Mouse (Mus musculus) intestine, postnatal 0 days (tissue): ENCODE measurements around the gene Swi5. TPM values are rescaled to one million over a fixed set of nuclear protein-coding genes. Genes with fewer than 3 reads are reported as not detected.

Experiments used
- ATAC-seq: fragments of 200-750 bp; cut with Nextera tagmentation; 2 replicates; pipeline ENCODE4 v1.8.0; 2017; ENCODE audit warnings: mild to moderate bottlenecking, moderate TSS enrichment, moderate library complexity
- H3K27ac ChIP-seq: fragments of 300-500 bp; sonication (generic); 2 replicates; pipeline ENCODE4 v1.5.1; 2014; ENCODE audit warnings: mild to moderate bottlenecking, low read depth, low read length, moderate library complexity
- H3K27me3 ChIP-seq: fragments of 300-500 bp; sonication (generic); replicated peaks from 2 replicates; pipeline ENCODE4 v1.6.1; 2014; ENCODE audit warnings: low read length, mixed read lengths; ENCODE audit not compliant: control insufficient read depth, insufficient read depth
- H3K36me3 ChIP-seq: fragments of 300-500 bp; sonication (generic); 2 replicates; pipeline ENCODE4 v1.6.1; 2014; ENCODE audit warnings: mild to moderate bottlenecking, moderate library complexity; ENCODE audit not compliant: control insufficient read depth, insufficient read depth
- H3K4me1 ChIP-seq: fragments of 300-500 bp; sonication (generic); replicated peaks from 2 replicates; pipeline ENCODE4 v1.6.1; 2014; ENCODE audit warnings: antibody characterized with exemption, low read length, mixed read lengths; ENCODE audit not compliant: control insufficient read depth, insufficient read depth
- H3K4me2 ChIP-seq: fragments of 300-500 bp; sonication (generic); replicated peaks from 2 replicates; pipeline ENCODE4 v1.6.1; 2014; ENCODE audit warnings: low read depth, mild to moderate bottlenecking, moderate library complexity
- H3K4me3 ChIP-seq: fragments of 300-500 bp; sonication (generic); 2 replicates; pipeline ENCODE4 v1.5.1; 2014; ENCODE audit warnings: low read depth, low read length
- H3K9ac ChIP-seq: fragments of 300-500 bp; sonication (generic); 2 replicates; pipeline ENCODE4 v1.6.1; 2014; ENCODE audit warnings: mild to moderate bottlenecking, low read depth, low read length
- H3K9me3 ChIP-seq: fragments of 300-500 bp; sonication (generic); 2 replicates; pipeline ENCODE4 v1.6.1; 2016; ENCODE audit warnings: mixed run types; ENCODE audit not compliant: control insufficient read depth
- CTCF ChIP-seq: sonication (generic); IDR thresholded peaks from 2 replicates; pipeline ENCODE4 v1.5.1; 2016; ENCODE audit warnings: low read depth, mild to moderate bottlenecking, control low read depth, antibody characterized with exemption, moderate library complexity
- WGBS: fragments of 180-500 bp; shearing (Covaris S2); extraction: QIAGEN DNeasy Blood & Tissue Kit; methylation state at CpG from one replicate; pipeline ENCODE4 v1.1.7; 2014; 5-methylcytosine and 5-hydroxymethylcytosine counted together
- microRNA-seq: library from miRNA; unstranded; fragments of <30 nt; microRNA quantifications from one replicate; pipeline ENCODE4, GENCODE M21; 2016
- polyA plus RNA-seq: library from polyadenylated mRNA; unstranded; fragments of >200 nt; fragmentation: Nextera tagmentation; extraction: Ambion mirVana; gene quantifications from 2 replicates; pipeline ENCODE4 v1.2.1, GENCODE M21; 2015

Swi5 gene
- polyA plus RNA-seq, 1 experiment from 2014 or later = 271 TPM

DNA sequence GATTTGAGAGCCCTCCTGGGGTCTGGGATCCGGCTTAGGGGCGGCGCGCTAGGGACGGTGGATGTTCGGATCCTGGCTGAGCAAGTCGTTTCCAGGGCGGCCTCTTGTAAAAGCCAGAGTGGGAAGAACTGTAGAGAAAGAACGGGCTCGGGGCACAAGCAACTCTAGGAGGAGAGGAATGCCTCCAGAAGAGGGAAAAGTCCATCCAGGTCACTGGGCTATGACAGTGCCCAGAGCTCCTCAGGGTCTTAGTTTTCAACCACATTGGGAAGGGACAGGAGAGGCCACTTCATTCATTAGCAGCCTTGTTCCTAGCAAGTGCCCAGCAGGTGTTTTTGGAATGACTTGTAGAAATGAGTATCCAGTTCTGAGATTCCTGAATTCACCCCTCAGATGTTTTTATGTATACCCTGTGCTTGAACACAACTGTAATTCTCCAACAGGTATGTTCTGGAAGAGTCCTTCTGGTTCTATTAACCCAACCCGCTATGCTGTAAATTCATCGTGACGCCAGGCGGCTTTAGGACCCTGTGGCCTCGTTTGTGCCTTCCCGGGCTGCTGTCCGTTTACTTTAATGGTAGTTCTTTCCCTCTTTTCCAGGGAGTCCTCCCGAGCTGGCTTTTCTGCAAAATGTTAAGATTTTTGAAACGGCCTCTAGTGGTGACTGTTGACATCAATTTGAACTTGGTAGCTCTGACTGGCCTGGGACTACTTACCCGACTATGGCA, 51.0 kb downstream of the Swi5 start:
- peak; percentile 64 for TF ChIP-seq CTCF

DNA sequence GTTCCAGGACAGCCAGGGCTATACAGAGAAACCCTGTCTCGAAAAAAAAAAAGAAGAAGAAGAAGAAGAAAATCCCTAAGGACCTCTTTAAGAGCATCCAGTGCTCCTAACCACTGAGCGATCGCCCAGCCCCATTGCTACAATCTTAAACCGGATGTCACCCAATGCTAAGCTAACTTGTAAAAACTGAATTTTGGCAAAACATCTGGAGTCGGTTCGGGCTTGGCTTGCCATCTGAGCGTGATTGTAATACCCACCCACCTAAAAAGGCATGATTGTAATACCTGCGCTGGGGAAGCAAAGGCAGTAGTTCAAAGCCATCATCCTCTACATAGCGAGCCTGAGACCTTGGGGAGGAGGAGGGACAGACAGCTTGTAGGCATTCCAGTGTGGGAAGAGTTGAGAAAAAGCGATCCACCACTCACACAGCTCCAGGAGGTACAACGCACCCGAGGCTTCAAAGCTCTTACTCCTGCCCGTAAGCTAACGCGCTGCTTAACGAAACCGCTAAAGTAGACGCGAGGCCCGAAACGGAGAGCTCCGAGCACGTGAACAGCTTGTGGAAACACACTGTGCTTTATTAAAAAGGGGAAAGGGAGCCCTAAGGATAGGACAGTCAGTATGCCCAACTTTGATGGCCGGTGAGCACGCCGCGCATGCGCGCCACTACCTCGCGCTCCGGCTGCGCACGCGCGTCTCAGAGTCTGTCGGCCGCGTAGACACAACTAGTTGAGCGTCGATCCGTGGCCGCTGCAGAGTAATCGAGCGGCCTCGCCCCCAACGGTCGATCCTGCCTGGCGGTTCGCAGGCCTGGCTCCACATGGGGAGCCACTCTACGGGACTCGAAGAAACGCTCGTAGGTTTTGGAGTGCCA, 51.8 kb downstream of the Swi5 start, which contains the start of gene Pomt1:
Gene Pomt1 (plus strand): TSS at position 705 of the 874 bp plus-strand sequence.
- Histone ChIP-seq H3K4me2 (peak within 1 kb of the TSS; percentile 89), H3K9ac (peak within 1 kb of the TSS; percentile 71), H3K27ac (peak within 1 kb of the TSS; percentile 60), H3K4me3 (peak within 1 kb of the TSS; percentile 70), H3K36me3 (peaks cover 36% of the 10 kb centered on the region), H3K9me3 (no peaks in the 10 kb centered on the region), H3K27me3 (no peaks in the 10 kb centered on the region), H3K4me1 (0 out of 2 replicates have a peak, but pooled peaks cover 3% of the 10 kb centered on the region)
- ATAC-seq = peak; percentile 81
- no peak; the same call in 1 of the 2 replicates for TF ChIP-seq CTCF
- under 1% methylated on average over 54 of the region's 54 CpGs for WGBS

More for the DNA sequence above, 51.0 kb downstream of the Swi5 start:
- Histone ChIP-seq H3K27me3 (no peaks in the 10 kb centered on the region), H3K36me3 (peaks cover 28% of the 10 kb centered on the region), H3K9me3 (no peaks in the 10 kb centered on the region), H3K9ac (peak overlapping the region; percentile 71), H3K4me3 (peak overlapping the region; percentile 70), H3K4me1 (0 out of 2 replicates have a peak, but pooled peaks cover 3% of the 10 kb centered on the region), H3K27ac (peak overlapping the region; percentile 60), H3K4me2 (peak overlapping the region; percentile 89)
- under 1% methylated on average over 20 of the region's 20 CpGs for WGBS
- ATAC-seq = peak; percentile 32

DNA sequence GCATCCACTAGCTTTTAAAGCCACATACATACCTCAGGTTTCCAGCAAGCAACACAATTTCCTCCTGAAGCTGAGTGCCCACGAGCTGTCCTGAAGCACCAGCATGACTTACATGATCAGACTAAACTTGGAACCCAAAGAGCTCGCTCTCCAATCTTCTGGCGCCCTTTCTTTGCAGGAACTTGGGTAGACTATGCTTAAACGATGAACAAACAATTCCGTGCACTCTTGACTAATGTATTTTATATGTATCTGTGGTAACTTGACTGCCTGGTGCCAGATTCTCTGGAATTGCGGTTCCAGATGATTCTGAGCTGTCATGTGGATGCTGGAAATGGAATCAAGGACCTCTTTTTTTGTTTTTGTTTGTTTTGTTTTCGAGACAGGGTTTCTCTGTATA, 52.4 kb downstream of the Swi5 start:
- peak overlapping the region; percentile 89 for H3K4me2 ChIP-seq
- H3K9me3 ChIP-seq = no peaks in the 10 kb centered on the region
- H3K27me3 ChIP-seq = no peaks in the 10 kb centered on the region
- no peak for ATAC-seq
- 18% methylated on average over 7 of the region's 7 CpGs for WGBS
- H3K4me3 ChIP-seq = peak overlapping the region; percentile 70
- H3K27ac ChIP-seq = no peak overlapping the region
- no peak overlapping the region for H3K9ac ChIP-seq
- 0 out of 2 replicates have a peak, but pooled peaks cover 3% of the 10 kb centered on the region for H3K4me1 ChIP-seq
- TF ChIP-seq CTCF = no peak
- peaks cover 42% of the 10 kb centered on the region for H3K36me3 ChIP-seq

Small RNA genes within 50 kb of the gene (microRNA-seq; reads per million reads assigned to microRNA genes)
- gene Gm23363 (not detected), gene Mir199b (315 reads per million, percentile 62 among the genes with 10 or more reads in this experiment)

Other genes with a start within 250 kb of the Swi5 start
- gene Fam78a, start 203.2 kb downstream of the Swi5 start, polyA plus RNA-seq = 6.1 and 6.2 TPM in 2 replicates
- gene Plpp7, start 192.5 kb downstream of the Swi5 start, polyA plus RNA-seq = 3.1 and 3.8 TPM in 2 replicates
- gene Prrc2b, start 137.0 kb downstream of the Swi5 start, polyA plus RNA-seq = 17.7 and 18.9 TPM in 2 replicates
- gene Pomt1, start 51.5 kb downstream of the Swi5 start, polyA plus RNA-seq = 9.2 and 10.7 TPM in 2 replicates
- 74.1 and 80.0 TPM in 2 replicates for gene Uck1, start 27.9 kb downstream of the Swi5 start, polyA plus RNA-seq
- 15.2 and 18.1 TPM in 2 replicates for gene Golga2, start 691 bp downstream of the Swi5 start, polyA plus RNA-seq
- 20.1 and 20.7 TPM in 2 replicates for gene Ciz1, start 64.3 kb upstream of the Swi5 start, polyA plus RNA-seq
- gene Dnm1, start 65.3 kb upstream of the Swi5 start, polyA plus RNA-seq = 23.5 and 30.0 TPM in 2 replicates
- 95.0 and 100 TPM in 2 replicates for gene 1110008P14Rik, start 93.9 kb upstream of the Swi5 start, polyA plus RNA-seq
- gene Lcn2, start 100.2 kb upstream of the Swi5 start, polyA plus RNA-seq = 4.8 and 5.4 TPM in 2 replicates
- 47.3 and 49.4 TPM in 2 replicates for gene Ptges2, start 107.8 kb upstream of the Swi5 start, polyA plus RNA-seq
- 2.9 and 3.2 TPM in 2 replicates for gene Naif1, start 162.4 kb upstream of the Swi5 start, polyA plus RNA-seq
- 45.1 and 52.6 TPM in 2 replicates for gene Slc25a25, start 163.4 kb upstream of the Swi5 start, polyA plus RNA-seq
- gene Fam102a, start 247.3 kb upstream of the Swi5 start, polyA plus RNA-seq = 18.0 and 18.4 TPM in 2 replicates